Mouse (Mus musculus) frontal cortex, adult (tissue): ENCODE measurements around the gene Hbs1l.

Experiments
- ATAC-seq: cut with Nextera tagmentation; 2 replicates; pipeline ENCODE4 v1.9.2; 2017; ENCODE audit warnings: mild to moderate bottlenecking, moderate library complexity, mixed read lengths; ENCODE audit not compliant: low TSS enrichment

Hbs1l gene

DNA sequence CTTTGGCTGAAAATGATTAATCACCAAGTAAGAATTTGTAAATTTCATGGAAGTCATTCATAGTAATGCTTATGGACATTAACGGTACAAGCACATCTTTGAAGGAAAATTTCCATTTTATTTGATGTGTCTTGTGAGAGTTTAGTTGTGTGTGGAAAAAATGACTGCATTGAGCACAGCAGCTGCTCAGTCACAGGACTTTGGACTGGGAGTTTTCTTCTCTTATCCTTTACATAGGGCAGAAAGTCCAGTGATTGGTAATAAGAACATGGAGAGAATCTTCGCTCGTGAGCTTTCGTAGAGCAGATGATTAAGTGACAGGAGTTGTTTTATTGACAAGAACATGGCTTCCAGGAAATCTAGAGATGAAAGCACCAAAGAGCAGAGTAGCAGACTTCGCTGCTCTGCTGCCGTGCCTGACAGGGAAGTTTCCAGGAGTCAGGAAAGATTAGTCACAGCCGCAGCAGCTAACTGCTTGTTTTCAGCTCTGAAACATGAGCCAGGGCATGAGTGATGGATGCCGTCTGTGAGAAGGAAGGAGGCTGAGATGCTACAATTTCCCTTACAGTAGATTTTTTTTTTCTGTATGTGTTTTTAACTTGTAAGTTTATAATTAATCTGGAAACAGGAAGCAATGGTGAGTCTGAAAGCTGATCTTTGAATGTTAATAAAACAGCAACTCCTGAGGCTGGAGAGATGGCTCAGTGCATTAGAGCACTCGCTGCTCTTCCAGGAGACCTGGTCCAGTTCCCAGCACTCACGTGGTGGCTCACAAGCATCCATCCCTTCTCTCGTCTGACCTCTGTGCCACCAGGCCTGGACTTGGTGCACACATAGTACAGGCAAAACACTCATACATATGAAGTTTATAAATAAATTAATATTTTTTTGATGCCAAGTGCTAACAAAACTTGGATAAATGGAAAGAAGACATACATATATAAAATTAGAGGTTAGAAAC is 9.2 kb downstream of the Hbs1l start:
- ATAC-seq: peak; percentile 61; the same call in 1 of the 2 replicates

DNA sequence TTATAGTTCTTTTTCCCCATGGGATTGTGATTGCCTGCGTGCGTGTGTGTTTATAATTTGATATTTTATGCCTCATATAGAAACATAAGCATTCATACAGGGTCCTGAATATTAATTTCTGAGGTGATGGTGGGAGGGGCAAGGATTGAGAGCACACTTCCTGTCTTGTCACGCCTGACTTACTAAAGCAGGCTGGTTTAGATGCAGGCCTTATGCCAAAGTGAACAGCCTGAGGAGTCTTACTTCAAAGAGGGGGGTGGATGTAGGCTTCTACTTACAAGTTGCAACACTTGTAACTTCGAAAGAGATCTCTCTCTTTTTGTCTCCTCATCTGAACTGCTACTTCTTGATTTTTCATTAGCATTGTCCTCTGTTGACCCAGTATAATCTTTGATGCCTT is 18.0 kb downstream of the Hbs1l start:
- peak; percentile 94 for ATAC-seq

GRCm38 (mm10) chr10:21316123-21316522 is 20.3 kb downstream of the Hbs1l start:
- ATAC-seq: no peak

- no peak for ATAC-seq
Measured at GRCm38 (mm10) chr10:21318250-21318649, 22.5 kb downstream of the Hbs1l start.

DNA sequence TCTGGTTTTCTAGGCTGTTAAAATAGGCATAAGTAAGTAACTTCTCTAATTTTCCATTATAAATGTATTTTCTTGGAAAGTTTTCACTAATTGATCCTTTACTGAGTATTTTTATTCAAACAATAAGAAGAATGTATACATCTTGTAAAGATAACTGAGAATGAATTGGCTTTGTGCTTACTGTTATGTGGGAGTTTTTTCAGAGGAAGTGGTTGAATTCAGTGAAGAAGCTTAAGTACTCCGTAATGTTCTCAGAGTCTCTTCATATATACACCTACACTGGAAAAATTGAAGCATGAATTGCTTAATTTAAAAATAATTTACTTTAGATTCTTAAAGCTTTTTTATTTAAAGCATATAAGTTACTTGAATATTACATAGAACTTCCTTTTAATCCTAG is 23.2 kb downstream of the Hbs1l start:
- ATAC-seq: no peak

- peak; percentile 97 for ATAC-seq
Measured at GRCm38 (mm10) chr10:21320601-21321000, 24.8 kb downstream of the Hbs1l start.

GRCm38 (mm10) chr10:21326352-21326751 is 30.6 kb downstream of the Hbs1l start:
- ATAC-seq: no peak

GRCm38 (mm10) chr10:21327605-21328135 is 31.9 kb downstream of the Hbs1l start:
- no peak for ATAC-seq

DNA sequence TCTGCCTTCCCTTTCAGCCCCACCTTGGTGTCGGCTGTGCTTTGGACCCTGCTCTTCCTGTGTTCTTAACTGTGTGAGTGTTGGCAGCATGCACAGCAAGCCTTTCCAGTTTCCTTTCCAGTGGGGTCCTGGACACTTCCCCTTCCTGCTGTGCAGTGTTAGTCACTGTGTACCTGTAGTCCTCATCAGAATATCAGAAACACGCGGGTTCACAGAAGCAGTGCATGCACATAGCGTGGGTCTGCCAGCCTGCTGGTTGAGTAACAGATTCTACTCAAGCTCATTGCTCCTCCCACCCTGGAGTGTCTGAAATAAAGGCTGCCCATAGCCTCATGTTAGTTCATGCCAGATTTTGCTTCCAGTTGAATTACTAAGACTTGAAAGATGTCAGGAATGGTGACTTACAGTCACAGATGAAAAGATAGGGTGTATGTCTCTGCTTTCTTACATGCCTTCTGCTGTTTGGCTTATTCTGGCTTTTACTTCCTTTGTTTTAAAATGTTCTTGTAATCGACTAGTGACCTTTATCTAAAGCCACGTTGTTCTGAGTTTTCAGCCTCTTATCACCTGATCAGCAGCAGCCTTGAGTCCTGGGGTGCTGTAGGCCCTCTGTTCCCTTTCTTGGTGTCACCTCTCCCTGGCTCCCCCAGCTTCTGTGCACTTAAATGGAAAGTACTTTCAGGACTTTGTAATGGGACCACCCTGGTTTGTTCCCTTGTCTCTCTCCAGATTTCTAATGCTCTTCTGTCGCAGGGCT is 38.7 kb downstream of the Hbs1l start:
- ATAC-seq: peak; percentile 71

DNA sequence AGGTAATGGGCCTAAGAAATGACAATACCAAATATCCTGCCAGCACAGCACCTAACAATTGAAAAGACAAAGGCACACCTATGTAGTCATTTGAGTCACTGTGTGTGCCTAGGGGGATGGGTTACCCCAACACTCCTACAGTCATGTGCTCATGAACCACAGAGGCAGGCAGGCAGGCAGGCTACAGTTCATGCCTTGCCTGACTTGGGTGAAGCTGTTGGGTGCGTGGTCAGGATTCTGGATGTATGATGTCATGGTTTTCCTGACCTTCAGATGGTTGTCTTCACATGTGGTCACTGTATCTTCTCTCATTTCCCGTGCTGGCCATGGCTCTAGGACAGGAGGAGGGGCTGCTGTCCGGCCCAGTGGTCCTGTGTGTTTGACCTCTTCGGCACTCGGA is 39.8 kb downstream of the Hbs1l start:
- ATAC-seq: no peak

DNA sequence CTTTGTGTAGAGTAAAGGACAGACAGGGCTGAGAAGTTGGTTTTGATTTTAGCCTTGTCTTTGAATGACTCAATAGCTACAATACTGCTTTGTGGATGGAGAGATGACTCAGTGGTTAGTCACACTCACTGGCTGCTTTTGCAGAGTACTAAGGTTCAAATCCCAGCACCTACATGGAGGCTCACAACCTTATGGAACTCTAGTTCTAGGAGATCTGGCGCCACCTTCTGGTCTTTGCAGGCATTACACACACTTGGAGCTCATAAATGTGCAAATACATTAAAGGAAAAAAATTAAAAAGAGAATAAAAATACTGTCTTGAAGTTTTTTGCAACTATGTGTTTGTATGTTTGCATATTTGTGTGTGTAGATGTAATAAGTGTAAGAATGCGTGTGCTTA is 41.4 kb downstream of the Hbs1l start:
- no peak for ATAC-seq

GRCm38 (mm10) chr10:21341706-21342105 is 45.9 kb downstream of the Hbs1l start:
- ATAC-seq: 0 out of 2 replicates have a peak, but pooled peaks have one; percentile 11

DNA sequence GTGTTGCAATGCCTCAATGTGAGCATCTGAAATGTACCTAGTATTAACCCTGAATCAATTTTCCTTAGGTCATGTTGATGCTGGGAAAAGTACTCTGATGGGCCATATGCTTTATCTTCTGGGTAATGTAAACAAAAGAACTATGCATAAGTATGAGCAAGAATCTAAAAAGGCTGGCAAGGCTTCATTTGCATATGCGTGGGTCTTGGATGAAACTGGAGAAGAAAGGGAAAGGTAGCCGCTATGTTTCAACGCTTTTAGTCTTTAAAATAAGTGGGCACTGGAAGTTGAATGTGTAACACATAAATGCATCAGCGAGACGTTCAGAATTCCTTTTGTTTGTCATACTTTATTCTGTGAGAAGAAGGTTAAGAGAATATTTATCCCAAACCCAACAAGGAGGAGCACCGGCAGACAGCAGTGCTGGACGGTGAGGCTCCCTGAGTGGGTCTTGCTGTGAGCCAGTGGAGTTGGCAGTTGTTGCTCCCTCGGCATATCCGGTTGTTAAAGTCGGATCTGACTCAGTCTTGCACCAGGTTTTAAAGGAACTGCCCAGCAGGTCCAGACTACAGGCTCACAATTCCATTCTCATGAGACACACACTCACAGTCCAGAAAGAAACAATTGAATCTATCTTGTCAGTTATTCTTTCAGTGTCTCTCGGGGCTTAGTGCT is 46.7 kb downstream of the Hbs1l start:
- ATAC-seq: peak; percentile 87

- ATAC-seq: no peak
Measured at GRCm38 (mm10) chr10:21347332-21347731, 51.6 kb downstream of the Hbs1l start.

GRCm38 (mm10) chr10:21349449-21349848 is 53.7 kb downstream of the Hbs1l start:
- ATAC-seq: no peak

DNA sequence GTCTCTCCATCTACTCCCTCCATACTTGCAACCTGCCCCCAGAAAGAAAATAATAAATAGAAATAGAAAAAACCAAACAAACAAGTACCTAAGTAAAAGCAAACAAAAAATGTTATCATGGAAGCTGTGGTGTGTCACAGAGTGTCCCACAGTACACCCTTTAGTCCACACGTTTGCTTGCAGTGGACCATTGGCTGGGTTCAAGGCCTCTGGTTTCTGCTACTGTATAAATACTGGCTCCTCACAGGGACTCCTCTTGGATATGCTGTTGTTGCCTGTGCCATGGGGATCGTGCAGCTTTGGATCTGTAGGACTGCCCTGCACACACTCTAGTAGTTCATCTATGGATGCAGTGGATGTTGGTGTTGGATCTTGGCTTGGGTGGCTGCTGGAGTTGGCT is 54.2 kb downstream of the Hbs1l start:
- no peak for ATAC-seq

DNA sequence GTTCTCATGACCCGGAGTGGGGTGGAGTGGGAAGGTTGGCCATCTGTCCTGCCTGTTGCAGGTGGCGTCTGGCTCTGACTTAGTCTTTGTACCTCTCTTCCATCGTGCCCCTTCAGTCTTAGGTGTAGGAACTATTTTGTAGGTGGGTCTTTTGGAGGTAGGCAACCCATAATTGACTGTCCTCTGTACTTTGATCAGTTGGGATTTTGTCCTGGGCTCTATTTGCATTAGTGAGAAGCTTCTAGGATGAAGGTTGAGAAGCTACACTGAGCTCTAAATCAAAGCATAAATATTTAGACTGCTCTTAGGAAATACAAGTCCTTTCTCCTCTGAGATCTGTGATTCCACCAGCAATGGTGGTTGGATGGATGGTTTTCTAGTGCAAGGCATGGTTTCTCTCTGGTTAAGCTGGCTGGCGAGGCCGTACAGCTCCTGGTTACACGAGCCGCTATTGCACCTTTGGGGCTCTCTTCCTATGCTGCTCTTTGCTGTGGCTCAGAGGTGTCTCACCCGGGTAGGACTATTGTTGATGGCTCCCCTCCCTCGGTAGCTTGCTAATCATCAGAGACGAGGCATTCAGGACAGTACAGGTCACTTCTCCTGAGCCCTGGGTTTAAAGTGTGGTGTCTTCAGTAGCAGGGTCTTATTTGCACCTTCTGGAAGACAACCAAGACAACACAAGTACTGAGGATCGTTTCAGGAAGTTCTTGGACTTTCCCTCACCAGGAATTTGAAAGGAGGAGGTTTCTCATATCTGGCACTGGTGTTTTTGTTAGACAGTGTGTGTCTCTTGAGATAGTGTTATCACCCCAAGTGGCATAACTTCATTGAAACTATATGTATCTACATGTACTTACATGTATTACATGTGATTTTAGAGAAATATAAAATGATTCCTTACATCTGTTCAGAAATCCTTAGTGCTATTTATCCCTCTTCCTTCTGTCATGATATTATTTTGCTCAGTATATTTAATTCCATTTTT is 55.0 kb downstream of the Hbs1l start:
- no peak for ATAC-seq

DNA sequence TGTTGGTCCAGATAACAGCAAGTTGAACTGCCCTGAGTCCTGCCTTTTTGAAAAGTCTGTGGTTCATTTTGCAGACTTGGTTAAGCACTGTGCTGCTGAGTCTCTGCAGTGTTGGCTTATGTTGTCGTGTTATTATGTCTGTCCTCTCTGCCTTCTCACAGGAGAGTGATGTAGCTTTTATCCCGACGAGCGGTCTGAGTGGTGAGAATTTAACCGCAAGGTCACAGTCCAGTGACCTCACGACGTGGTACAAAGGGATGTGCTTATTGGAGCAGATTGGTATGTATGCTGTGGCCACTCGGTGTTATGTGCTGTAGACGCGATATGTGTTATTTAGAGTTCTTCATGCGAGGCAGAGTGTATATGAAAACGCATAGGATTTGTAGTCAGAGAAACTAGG is 56.0 kb downstream of the Hbs1l start:
- ATAC-seq: no peak

DNA sequence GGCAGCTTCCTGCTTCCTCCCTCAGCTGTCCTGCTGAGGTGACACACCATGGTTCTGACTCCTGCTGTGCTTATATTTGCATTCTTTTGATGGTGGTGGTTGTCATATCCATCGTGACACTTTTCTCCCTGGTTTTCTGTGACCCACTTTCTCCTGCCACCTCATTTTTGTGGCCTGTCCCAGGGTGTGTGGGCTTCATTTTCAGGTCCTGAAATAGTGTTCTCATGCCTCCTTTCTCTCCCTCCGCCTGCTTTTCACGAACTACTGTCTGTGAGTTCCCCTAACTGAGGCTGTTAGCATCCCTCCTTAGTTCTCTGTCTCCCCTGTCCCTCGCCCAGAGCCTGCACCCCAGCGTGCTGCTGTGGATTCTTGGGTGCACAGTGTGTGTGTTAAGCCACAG is 58.1 kb downstream of the Hbs1l start:
- peak; percentile 88 for ATAC-seq

DNA sequence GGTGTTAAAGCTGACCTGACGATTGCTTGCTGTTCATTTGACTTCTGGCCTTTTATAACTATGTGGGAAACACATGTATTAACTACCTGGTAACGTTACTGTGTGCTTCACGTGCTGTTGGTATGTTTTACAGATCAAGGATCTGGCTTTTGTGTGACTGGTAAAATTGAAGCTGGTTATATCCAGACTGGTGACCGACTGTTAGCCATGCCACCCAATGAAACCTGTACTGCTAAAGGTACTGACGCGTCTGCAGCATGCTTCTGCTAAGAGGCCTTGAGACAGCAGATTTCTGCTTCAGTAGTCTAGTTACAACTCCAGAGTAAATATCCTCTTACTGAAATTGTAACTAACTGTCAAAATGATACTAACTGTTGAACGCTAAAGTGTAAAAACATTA is 58.7 kb downstream of the Hbs1l start:
- ATAC-seq: no peak

- ATAC-seq: no peak
Measured at GRCm38 (mm10) chr10:21357986-21358385, 62.2 kb downstream of the Hbs1l start.
